Mouse (Mus musculus): ENCODE measurements at regions not wholly inside any gene's neighbourhood (a gene's known extent, or its start where the extent isn't known, plus 50 kb on each side); places are given as distances from the start of the nearest gene placed in this dataset.

- no peak for DNase-seq (ENCODE audit: low read depth, low spot score)
These were observed 491.8 kb downstream of the Lmo4 start for GRCm38 (mm10) chr3:143713183-143713582.

DNA sequence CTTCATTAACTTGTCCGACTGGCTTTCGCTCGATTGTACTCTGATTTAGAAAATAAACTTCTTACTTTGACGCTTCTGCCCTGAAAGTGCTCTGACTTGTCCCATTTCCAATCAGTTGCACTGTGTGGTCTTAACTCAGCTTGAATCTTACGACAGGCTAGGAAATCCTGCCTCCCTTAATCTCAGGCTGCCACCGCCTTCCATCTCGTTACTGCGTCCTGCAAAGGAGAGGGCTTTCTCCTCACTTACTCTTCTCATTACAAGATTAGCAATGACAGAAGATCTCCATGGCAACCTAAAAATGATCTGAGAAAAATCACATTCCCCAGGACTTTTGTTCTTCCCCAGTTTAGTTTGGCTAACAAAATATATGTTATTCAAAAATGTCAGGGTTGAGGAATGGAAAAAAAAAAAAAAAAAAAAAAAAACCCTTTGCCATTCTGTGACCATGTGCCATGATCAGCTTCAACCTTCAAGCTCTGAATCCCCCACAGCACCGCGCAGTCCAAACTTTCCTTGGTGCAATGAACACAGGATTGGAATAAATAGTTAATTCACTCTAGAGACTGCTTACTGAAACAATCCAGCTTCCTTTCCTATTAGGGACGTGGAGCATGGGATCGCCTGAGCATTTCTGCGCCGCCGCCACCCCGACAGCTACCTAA is 494.1 kb downstream of the Lmo4 start:
- no peak for DNase-seq (ENCODE audit: low read depth, low spot score)

- no peak for DNase-seq (ENCODE audit: low read depth, low spot score)
These were observed 498.3 kb downstream of the Lmo4 start for GRCm38 (mm10) chr3:143706679-143707078.

- no peak for DNase-seq (ENCODE audit: low read depth, low spot score)
These were observed 510.2 kb downstream of the Lmo4 start for GRCm38 (mm10) chr3:143694817-143695216.

DNA sequence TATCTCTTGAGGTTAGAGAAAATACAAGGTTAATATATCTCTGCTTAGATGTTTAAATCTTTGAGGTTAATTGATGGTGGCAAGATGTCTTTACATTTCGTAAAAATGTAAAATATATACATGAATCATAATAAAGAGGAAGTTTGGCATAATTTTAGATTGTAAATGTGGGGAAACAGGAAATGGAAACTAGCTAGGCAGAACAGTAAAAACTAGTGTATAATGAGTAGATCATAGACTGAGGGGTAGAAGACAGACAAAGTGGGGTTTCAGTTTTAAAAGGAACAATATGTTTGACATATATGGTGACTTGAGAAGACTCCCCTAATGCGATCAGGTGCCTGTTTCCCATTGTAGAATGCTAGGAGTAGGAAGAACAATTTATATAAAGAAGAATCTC is 519.3 kb downstream of the Lmo4 start:
- DNase-seq (ENCODE audit: low read depth, low spot score), result no peak

GRCm38 (mm10) chr3:143678186-143678585 is 526.8 kb downstream of the Lmo4 start:
- no peak for DNase-seq (ENCODE audit: low read depth, low spot score)

DNA sequence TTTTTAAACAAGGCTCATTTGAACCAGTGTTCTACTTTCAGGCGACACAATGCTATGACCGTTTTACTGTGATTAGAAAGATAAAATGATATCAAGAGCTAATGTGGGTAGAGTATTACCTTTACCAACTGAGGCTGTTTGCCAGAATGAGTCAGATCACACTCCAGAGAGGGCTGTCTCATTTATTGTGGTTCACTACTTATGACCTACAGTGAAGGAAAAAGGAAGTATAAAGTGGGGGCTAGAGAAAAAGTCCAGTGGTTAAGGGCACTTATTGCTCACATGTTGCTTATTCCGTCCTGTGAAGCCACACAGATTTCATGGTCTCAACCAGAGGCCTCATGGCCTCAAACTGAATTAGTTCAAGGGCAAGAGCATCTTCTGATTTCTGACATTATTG is 530.2 kb downstream of the Lmo4 start:
- DNase-seq (ENCODE audit: low read depth, low spot score), result no peak

- no peak for DNase-seq (ENCODE audit: low read depth, low spot score)
These were observed 530.6 kb downstream of the Lmo4 start for GRCm38 (mm10) chr3:143674446-143674845.

DNA sequence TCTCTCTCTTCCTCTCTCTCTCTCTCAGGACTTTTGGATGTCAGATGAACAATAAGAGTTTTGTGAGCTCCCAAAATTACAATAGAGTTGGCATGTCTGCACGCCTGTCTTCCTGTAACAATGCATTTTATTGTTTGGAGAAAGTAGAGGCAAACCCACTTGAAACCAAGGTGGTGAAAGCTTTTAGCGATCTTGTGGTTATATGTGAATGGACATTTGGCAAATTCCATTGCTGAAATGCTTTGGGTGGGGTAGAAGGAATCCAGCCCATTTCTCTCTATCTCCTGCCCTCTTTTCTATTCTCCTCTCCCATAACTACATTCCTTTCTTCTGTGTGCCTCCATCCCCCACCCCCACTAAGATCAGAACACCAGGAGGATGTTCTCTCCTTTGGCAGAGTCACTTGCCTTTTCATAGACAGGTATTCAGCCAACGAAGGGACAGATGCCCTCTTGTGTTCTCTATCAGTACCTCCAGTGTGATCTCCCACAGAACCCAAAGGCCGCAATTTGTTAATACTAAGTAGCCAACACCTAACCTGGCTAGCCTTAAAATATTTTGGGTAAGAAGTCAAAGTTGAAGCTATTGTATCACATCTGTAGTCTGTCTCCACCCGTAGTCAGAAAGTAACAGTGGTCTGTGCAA is 542.9 kb downstream of the Lmo4 start:
- no peak for DNase-seq (ENCODE audit: low read depth, low spot score)

- DNase-seq (ENCODE audit: low read depth, low spot score), result no peak
These were observed 545.5 kb downstream of the Lmo4 start for GRCm38 (mm10) chr3:143659421-143659978.

- no peak for DNase-seq (ENCODE audit: low read depth, low spot score)
These were observed 557.8 kb downstream of the Lmo4 start for GRCm38 (mm10) chr3:143647237-143647636.

DNA sequence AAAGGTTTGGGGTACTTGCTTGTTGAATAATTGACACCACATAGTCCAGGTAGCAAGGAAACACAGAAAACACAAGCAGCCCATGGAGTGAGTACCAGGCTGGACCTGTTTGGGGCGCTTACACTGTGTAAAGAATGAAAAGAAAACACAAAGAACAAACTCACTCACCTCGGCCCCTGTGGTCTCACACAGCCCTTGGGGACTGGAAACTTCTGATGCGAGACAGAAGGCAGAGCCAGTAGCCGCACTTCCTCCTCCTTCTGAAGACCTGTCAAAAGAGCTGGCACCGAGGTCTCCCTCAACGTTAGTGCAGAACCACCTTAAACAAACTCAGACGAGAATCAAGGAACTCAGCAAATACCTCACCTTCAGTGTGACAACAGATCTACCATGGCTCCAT is 558.2 kb downstream of the Lmo4 start:
- no peak for DNase-seq (ENCODE audit: low read depth, low spot score)

GRCm38 (mm10) chr3:143633036-143633435 is 572.0 kb downstream of the Lmo4 start:
- DNase-seq (ENCODE audit: low read depth, low spot score), result no peak

DNA sequence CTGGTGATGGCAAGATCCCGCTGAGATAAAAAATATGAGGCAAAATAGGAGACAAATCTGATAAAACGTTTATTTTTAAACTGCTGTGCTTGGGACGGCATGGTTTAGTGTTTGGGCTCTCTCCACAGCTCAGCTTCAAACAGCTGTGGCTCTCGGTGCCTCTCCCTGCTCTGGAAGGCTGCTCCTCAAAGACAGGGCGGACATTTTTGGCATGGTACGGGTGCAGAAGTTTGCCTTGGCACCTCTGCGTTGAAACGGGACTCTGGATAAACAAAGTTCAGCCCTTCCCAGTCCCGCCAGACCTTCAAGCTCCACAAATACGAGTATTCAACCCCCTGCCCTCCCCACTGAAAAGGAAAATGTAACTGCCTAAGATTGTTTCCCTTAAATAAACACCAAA is 573.8 kb downstream of the Lmo4 start:
- DNase-seq (ENCODE audit: low read depth, low spot score), result no peak

DNA sequence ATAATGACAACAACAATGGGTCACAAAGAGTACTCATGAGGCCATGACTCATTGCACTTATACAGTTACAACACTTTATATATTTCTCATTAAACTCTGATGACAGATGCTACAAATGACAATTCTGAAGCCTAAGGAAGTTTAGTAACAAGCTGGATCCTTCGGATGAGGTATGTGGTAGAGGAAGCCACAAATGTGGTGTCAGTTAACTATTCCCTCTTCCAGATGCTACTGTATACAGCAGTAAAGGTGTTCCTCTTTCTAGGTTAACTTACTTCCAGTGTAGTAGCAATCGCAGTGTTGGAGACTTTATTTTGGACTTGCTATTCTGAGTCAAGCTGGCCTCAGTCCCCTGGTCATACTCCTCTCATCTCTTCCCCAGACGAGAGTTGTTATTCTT is 580.1 kb downstream of the Lmo4 start:
- no peak for DNase-seq (ENCODE audit: low read depth, low spot score)

DNA sequence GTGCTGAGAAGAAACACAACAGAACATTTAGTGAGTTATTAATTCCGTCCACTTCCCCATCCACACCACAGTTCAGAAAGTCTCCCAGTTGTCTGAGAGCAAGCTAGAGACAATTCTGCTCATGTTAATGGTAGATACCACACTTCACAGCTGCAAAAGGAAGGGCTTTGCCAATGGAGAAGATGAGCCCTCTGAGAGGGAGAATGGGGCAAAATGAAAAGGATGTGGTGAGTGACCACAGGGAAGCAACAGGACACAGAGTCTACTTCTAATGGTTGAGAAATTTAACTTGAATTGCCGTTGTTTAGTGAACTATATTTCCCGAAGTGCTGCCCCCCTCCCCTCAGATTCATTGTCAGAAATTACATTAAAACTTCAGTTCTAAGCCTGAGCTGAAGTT is 582.7 kb downstream of the Lmo4 start:
- DNase-seq (ENCODE audit: low read depth, low spot score), result no peak

DNA sequence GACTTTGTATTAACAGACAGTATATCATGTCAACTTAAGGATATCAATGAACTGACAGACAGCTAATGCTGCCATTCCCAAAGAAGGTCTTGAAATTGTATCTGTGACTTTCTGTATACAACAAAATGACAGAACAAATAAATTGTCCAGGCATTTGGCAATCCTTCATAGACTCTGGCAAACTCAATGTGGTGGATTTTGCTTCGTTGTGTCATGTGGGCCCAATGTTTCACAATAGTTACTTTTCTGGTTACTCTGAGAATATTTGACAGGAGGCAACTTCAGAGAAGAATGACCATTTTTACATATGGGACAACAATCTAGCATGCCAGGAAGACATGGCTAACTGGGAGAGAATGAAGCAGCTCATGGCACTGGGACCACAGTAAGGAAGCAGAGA is 585.9 kb downstream of the Lmo4 start:
- no peak for DNase-seq (ENCODE audit: low read depth, low spot score)

DNA sequence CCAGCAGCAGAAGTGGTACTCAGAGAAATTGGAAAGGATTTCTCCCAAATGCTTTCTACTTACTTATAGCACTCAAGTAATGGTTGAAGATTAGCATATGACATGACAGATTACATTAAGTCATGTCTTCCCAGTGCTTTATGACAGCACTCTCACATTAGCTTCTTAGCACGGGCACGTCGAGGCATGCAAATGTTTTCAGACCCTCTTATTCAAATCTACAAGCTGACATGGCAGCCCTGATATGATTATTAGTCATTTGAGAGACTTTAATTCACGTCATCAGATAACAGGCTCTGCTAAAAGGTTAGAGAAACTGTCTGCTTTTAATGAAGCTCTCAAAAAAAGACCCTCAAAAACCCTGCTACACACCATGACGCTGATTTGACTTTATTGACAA is 590.1 kb downstream of the Lmo4 start:
- DNase-seq (ENCODE audit: low read depth, low spot score), result no peak

GRCm38 (mm10) chr3:143614004-143614403 is 591.0 kb downstream of the Lmo4 start:
- DNase-seq (ENCODE audit: low read depth, low spot score), result no peak

GRCm38 (mm10) chr3:143609673-143610072 is 595.3 kb downstream of the Lmo4 start:
- no peak for DNase-seq (ENCODE audit: low read depth, low spot score)

DNA sequence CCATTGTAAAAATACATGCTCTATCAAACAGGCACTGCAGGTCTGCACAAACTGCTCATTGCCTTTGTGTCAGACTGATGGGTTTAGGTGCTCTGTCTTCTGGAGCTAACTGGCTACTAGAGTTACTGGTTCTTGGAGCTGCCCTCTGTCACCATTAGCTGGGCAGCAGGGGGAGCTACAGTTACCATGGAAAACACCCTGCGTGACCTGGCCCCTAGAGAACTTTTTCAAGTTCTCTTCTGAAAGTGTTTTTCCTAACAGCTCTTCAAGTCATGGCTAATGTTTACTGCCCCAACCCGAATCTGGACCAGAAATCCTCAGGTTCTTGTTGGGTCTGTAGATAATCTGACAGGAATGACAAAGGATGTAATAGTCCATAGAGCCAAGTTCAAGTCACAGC is 605.9 kb downstream of the Lmo4 start:
- DNase-seq (ENCODE audit: low read depth, low spot score), result no peak

GRCm38 (mm10) chr3:143596949-143597593 is 607.9 kb downstream of the Lmo4 start:
- no peak for DNase-seq (ENCODE audit: low read depth, low spot score)

Data from c-Kit-negative CD71-positive TER-119-positive erythroid progenitor cells, embryonic 14.5 days (primary cell).